Mouse (Mus musculus) bone marrow macrophage, adult 2 months (primary cell): ENCODE measurements around the gene 4930579G24Rik. TPM values are rescaled to one million over a fixed set of nuclear protein-coding genes. Genes with fewer than 3 reads are reported as not detected.

Source experiments
- H3K27ac ChIP-seq: 2 replicates; pipeline ENCODE4 v1.5.1; 2012; ENCODE audit warnings: low read depth, low read length; ENCODE audit not compliant: insufficient read depth
- H3K4me1 ChIP-seq: 2 replicates; pipeline ENCODE4 v1.6.1; 2012; ENCODE audit warnings: low read length; ENCODE audit not compliant: control insufficient read depth, insufficient read depth
- H3K4me3 ChIP-seq: 2 replicates; pipeline ENCODE4 v1.5.1; 2012; ENCODE audit warnings: mild to moderate bottlenecking, low read length, moderate library complexity; ENCODE audit not compliant: insufficient read depth
- CTCF ChIP-seq: IDR thresholded peaks from 2 replicates; pipeline ENCODE4 v1.5.1; 2012; ENCODE audit warnings: low read depth, mild to moderate bottlenecking, low read length, moderate library complexity
- POLR2A ChIP-seq: IDR thresholded peaks from 2 replicates; pipeline ENCODE4 v1.6.1; 2012; ENCODE audit warnings: mild to moderate bottlenecking, low read depth, low read length, borderline replicate concordance
- polyA plus RNA-seq: library from polyadenylated mRNA; stranded (reverse); fragments of >200 nt; gene quantifications from 2 replicates; pipeline ENCODE4 v1.2.4, GENCODE M21; 2012; ENCODE audit not compliant: missing spikeins, insufficient read depth, insufficient read length

4930579G24Rik gene
- polyA plus RNA-seq: 10.0 and 12.1 TPM in 2 replicates

DNA sequence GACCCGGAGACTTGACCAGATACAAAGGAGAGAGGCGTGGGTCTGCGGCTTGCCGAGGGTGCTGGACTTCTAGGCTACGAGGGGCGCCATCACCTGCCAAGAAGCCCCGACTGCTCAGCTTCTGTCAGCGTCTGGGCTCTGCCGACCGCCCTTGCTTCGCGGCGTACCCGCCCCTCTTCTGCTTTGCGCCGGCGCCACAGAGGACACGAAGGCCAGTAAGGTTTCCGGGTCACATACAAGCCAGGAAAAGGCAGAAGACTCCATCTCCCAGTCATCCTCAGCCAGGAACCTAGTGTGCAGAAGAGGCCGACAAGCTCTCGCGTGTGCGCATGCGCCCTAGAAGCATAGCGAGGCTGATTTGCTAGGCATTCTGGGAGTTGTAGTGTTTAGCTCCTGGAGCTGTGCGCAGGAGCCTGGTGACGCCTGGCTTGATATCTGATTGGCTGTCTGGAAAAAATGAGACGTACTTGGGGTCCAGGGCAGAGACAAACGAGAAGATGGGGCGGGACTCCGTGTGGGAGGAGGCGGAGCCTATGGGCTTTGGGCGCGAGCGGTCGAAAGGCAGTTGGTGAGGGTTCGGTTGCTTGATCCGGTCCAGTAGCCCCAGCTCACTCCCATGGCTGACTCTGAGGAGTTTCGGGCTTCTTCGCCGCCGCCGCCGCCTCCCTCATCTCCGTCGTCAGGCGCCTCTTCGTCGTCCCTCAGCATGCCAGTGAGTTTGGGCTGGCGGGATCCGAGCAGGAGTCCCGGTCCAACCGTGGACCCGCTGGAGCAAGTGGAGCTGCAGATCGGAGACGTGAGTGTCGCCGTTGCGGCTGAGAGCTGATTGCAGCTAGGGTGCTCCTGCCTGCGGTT lies at the start of gene 4930579G24Rik:
TSS of gene 4930579G24Rik (plus strand) at position 519 of the 855 bp plus-strand sequence.
- Histone ChIP-seq H3K4me3 (peak within 1 kb of the TSS; percentile 85), H3K4me1 (peaks cover 4% of the 10 kb centered on the region; the same call in 1 of the 2 replicates), H3K27ac (peak within 1 kb of the TSS; percentile 37)
- TF ChIP-seq POLR2A (peak; percentile 59; the same call in 1 of the 2 replicates), CTCF (no peak)

DNA sequence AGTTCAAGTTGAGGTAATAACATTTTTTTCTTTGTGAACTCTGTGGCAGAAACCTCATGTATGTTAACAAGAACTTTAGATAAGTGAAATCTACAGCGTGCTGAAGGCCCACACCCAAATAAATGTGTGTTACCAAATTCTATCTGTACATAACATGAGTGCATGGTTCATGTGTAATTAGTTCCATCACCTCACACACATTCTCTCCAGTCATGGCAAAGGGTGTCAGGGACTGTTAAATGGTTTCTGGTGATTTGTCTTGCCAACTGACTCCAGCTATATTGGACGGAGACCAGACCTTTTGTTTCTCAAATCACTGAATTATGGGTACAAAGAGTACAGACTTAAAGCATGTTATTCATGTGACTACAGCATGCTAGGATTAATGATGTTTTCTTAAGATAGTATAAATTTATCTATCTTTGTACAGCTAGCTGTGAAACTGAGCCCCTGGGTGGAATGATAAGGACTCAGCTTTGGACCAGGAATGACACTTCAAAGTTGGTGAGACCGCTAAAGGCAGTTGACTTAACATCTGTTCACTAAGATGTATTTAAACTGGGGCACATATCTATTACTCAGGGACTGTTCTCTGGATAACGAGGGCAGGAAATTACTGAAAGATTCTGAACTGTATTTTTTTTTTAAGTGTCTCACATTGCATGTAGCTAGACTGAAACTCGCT lies 48.8 kb upstream of the 4930579G24Rik start:
- Histone ChIP-seq H3K4me3 (no peak overlapping the region), H3K4me1 (peaks cover 3% of the 10 kb centered on the region), H3K27ac (no peak overlapping the region)
- TF ChIP-seq CTCF: no peak
- no peak for TF ChIP-seq POLR2A

DNA sequence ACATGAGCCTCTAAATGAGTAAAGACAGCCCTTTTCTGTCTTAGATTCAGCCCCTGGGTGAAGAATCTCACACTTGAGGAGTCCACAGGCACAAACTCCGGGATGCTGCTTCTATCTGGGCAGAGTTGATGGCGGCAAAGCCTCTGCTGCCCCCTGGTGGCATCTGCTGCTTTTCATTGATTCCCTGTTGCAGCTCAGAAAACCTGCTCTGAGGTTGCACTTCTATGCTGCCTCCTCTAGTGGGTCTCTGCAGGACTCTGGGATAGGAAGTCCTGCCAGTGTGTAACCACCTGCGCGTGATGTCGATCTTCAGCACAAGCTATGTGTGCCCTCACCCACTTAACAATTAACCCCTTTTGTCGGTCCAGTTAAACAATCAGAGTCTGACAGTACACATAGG lies 42.1 kb upstream of the 4930579G24Rik start:
- no peak overlapping the region for H3K4me3 ChIP-seq
- no peak overlapping the region for H3K27ac ChIP-seq
- no peak for TF ChIP-seq POLR2A
- TF ChIP-seq CTCF: peak; percentile 87
- H3K4me1 ChIP-seq: peaks cover 5% of the 10 kb centered on the region

DNA sequence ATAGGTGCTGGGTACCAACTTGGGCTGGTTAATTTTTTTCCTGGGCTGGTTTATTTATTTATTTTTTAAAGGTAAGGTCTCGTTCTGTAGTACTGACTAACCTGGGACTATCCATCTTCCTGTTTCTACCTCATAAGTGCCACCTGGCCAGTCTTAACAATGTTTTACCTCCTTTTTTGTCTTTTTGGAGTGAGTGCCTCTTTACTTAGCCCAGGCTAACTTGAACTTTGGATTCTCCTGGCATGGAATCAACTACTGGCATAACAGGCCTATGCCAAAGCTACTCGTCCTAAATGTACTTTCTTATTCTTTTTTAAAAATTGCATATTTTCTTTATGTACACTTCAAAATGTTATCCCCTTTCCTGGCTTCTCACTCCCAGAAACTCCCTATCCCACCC lies 39.2 kb upstream of the 4930579G24Rik start:
- no peak overlapping the region for H3K4me3 ChIP-seq
- H3K4me1 ChIP-seq: peaks cover 5% of the 10 kb centered on the region
- H3K27ac ChIP-seq: no peak overlapping the region
- TF ChIP-seq POLR2A (no peak), CTCF (no peak)

DNA sequence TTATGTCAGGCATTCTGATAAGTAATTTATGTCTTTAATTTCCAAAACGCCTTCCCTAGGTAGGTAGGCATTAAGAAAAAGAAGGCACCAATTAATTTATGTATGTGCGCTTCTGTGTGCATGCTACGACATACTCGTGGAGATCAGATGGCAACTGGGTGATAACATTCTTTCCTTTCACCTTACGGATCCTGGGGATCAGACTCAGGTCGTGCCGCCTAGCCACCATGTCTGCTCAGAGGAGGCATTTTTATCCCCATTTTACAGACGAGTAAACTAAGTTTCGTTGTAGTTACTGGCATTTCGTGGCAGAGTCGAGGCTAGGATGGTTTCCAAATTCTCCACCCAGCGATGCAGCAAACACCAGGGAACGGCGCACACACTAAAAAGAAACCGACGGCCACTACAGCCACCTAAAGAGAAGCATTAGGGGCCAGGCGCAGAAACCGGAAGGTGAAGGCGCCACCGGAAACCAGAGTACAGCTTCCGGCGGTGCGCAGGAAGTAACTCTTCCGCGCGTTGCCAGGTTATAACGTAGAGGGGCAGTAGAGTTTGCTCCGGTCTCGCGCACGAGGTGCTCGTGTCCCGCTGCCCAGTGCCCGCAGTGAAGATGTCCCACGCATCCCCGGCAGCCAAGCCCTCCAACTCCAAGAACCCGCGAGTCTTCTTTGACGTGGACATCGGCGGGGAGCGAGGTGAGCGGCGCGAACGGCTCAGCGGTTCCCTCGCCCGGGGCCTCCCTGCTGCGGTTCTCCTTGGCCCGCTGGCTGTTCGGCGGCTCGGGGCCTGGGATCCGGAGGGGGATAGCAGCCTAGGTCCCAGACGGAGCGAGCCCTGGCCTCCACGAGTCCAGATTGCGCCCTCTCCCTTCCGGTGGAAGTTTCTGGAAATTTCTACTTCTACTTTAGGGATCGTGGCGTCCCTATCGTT lies 37.8 kb upstream of the 4930579G24Rik start, which contains the start of gene Ppid:
TSS of gene Ppid (plus strand) at position 480 of the 930 bp plus-strand sequence.
- no peak; the same call in 1 of the 2 replicates for TF ChIP-seq POLR2A
- no peak for TF ChIP-seq CTCF
- peak within 1 kb of the TSS; percentile 68 for H3K27ac ChIP-seq
- peak within 1 kb of the TSS; percentile 84 for H3K4me3 ChIP-seq
- peaks cover 5% of the 10 kb centered on the region for H3K4me1 ChIP-seq

DNA sequence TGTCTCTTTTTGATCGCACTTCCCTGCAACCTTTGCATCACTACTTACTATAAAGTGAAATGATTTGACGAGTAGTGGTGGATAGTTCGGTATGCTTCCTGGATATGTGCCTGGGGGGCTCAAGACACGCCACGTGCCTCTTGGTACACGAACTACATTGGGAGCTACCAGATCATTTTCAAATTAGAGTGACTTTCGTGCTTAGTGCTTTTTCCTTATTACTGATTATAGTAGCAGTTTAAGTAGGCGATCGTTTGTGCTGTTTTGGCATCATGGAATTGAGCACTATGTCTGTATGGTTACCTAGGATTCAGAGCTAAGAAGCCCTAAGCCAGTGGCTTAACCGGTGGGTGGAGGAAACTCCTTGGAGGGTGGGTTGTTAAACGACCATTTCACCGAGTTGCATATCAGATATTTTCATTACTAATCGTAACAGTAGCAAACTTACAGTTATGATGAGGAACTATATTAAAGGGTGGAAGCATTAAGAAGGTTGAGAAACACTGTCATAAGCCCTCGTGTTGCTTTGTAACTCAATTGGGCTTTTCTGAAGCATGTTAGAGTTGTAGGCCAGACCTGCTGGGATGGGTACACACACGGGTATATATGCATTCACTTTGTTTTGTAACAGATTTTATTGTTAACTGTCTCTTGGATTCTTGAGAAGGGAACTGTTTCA lies 36.9 kb upstream of the 4930579G24Rik start:
- Histone ChIP-seq H3K4me1 (peaks cover 5% of the 10 kb centered on the region), H3K4me3 (peak overlapping the region; percentile 84), H3K27ac (peak overlapping the region; percentile 68)
- TF ChIP-seq POLR2A: no peak
- no peak for TF ChIP-seq CTCF

DNA sequence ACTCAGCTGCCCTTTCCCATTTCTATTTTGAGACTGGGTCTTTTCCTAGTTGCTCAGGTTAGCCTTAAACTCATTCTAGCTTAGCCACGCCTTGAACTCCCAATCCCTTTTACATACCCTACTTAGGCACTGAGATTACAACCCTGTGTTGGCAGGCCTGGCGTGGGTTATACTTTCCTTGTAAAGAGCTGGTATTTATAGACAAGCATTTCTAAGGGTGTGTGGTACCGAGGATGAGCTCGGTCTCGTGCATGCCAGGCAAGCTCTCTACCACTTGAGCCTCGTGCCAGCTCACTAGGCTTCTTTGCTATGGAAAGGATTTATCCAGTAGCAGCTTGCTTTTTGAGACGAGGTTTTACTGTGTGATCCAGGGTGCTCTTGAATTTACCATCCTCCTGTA lies 33.4 kb upstream of the 4930579G24Rik start:
- TF ChIP-seq POLR2A (no peak), CTCF (no peak)
- H3K4me3 ChIP-seq: no peak overlapping the region
- peaks cover 3% of the 10 kb centered on the region for H3K4me1 ChIP-seq
- no peak overlapping the region for H3K27ac ChIP-seq

DNA sequence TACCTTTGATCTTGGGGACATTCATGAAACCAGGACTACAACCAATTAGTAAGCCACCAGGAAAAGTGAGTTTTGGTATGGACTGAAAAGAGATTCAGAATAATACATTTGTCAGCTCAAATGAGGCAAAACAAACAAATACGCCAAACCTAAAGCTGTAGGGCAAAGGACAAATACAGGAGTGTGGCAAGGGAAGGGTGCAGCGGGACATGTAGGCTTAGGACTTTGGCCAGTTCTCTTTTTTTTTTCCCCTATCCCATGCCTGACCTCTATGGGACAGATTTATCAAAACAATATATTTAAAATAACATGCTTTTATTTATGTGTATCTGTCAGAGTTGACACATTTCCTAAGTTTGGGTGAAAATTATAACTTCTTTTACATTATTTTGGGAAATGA lies 19.0 kb upstream of the 4930579G24Rik start:
- H3K27ac ChIP-seq: no peak overlapping the region
- no peak for TF ChIP-seq CTCF
- no peak for TF ChIP-seq POLR2A
- no peak overlapping the region for H3K4me3 ChIP-seq
- no peaks in the 10 kb centered on the region for H3K4me1 ChIP-seq

DNA sequence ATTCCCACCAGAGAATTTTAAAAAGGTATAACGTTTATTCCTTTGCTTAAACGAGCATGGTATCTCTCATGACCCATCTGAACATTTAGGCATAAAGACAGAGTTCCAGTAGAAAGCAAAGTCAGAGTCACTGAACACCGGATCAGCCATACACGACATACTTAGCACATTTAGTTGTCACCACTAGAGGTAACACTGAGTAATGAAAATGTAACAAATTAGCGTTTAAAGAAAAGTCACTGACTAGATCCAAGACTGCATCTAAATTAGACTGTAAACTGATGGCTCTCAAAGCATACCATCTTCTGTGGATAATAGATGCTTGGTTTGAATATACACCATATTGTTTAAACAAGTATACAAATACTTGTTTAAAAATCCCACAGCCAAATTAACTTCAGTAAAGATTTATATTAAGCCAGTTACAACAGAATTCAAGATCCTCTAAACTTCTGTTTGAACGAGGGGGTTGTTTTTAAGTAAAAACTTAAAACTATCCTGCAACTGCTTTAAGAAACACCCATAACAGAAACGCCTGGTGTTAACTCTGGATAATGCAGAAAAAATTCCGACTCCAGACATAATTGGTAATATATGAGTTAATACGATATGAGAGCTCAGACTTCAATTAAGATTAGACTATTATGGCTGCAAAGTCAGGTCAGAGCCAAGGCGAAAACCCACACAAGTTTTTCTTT lies 1.2 kb upstream of the 4930579G24Rik start:
- H3K4me3 ChIP-seq: peak overlapping the region; percentile 85
- peaks cover 4% of the 10 kb centered on the region; the same call in 1 of the 2 replicates for H3K4me1 ChIP-seq
- peak overlapping the region; percentile 37; the same call in 1 of the 2 replicates for H3K27ac ChIP-seq
- TF ChIP-seq CTCF: no peak
- TF ChIP-seq POLR2A: no peak
